Mouse (Mus musculus) urinary bladder, adult 18-20 months (tissue): ENCODE results near the gene Vmn2r12.
"Not testable (repeated sequence)": the region's sequence is repeated elsewhere in the genome, so short reads cannot be mapped to it uniquely, and the experiment has no call there.

ENCODE experiments used
- DNase-seq, 2 experiments: peaks; one replicate each; pipeline ENCODE4 v3.0.0; 2022; ENCODE audit warnings: low spot score in 2 of 2, mixed read lengths in 2 of 2

Vmn2r12 gene

DNA sequence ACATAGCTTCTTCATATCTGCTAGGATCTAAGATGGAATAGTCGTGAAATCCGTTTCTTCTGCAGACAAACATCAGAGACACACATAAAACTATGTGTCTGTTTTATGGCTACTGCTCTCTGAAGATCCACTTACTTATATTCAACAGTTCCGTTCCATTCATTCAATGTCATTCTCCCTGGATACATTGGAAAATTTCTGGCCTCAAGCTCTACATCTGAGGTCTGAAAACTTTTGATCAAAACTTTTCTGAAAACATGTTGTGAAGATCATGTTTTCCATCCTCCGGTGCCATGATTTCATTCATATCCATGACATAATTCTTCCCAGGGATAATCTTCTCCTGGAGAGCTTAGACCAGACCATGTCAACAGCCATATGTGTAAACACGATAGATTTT lies at the start of gene Vmn2r12:
TSS of gene Vmn2r12 (minus strand) at position 101 of the 400 bp plus-strand sequence.
- DNase-seq = not testable (repeated sequence)

DNA sequence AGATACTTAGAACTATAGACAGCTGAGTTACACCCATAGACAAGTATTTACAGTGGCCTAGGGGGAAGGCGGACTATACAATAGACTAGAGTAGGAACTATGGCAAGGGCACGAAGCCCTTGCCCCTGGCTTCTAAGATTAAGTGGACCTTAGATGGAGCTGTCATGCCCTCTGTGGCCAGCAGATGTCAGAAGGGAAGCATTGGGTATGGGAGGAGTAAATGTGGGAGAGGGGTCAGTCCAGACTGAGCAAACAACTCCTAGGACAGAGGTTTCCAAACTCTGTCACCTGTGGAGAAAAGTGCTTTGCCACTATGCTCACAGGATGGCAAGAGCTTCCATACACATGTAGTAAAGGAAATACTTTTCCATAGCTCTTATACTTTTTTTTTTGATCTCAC lies 41.8 kb upstream of the Vmn2r12 start:
- no peak for DNase-seq

DNA sequence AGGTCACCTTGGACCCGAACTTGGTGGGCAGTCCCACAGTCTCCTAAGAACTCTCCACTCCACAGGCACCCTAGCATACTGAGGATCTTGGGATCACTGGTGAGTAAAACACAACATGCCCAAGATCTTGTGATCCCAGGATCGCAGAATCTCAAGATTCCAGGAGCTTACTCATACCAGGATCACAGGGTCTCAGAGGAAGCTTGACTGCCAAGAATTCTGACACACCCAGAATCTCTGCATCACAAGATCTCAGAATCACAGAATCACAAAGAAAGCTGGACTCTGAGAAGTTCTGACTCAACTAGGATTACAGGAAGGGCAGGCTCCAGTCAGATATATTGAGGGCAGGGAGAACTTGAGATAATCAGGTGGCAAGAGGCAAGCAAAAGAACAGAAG lies 39.0 kb upstream of the Vmn2r12 start:
- DNase-seq = no peak

DNA sequence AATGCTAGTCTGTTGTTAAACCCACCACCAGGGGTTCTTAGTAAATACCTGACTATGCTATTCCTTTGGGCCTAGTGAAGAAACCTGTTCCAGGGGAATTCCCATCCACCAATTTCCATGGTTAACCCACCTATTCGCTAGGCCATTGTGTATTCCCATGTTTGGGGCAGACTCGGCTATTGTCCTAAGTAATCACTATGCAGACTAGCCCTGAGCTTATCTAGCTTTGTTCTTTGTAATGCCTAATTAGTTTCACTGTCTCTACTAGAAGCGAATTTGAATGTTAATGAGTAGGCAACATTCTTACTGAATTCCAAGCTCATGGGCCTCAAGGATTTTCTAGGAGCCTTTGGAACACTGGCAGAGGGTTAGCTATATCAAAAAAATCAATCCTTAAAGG lies 1.3 kb downstream of the Vmn2r12 start:
- not testable (repeated sequence) for DNase-seq

DNA sequence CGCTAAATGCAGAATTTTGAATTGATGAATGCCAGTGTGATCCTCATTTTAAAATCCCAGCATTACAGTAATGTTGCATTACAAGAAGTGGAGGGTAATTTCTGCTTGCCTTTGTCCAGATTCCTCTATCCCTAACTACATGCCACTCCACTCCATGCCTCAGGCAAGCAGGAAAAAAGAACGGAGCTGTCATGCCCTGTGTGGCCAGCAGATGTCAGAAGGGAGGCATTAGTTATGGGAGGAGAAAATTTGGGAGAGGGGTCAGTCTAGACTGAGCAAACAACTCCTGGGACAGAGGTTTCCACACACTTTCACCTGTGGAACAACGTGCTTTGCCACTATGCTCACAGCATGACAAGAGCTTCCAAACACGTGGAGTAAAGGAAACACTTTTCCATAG lies 25.7 kb downstream of the Vmn2r12 start:
- DNase-seq = not testable (repeated sequence)

DNA sequence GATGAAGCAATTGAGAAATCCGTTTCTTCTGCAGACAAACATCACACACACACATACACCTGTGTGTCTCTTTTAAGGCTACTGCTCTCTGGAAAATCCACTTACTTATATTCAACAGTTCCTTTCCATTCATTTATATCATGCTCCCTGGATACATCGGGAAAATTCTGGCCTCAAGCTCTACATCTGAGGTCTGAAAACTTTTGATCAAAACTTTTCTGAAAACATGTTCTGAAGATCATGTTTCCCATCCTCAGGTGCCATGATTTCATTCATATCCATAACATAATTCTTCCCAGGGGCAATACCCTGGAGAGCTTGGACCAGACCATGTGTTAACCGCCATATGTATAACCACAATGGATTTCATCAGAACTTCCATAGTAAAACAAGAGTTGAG lies 38.3 kb downstream of the Vmn2r12 start, which contains the start of gene Vmn2r11:
TSS of gene Vmn2r11 (minus strand) at position 101 of the 400 bp plus-strand sequence.
- not testable (repeated sequence) for DNase-seq

DNA sequence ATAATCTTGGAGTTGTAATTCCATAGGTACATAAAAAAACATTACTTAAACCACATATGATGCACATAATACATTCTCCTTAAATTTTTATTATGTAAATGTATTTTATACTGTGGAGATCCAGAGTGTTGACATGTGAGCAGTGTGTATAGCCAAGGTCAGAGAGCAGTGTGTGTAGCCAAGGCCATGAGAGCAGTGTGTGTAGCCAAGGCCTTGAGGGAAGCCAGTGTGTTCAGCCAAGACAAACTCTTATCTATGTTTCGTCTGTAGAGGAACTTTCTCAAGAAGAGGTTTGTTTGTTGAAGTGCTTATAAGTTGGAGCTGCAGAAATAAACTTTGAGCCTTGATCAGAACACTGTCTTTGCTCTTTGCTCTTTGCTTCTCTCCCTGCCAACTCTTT lies 42.5 kb downstream of the Vmn2r12 start:
- no peak for DNase-seq
